Mouse (Mus musculus) bone marrow macrophage, adult 2 months (primary cell): Measurements from ENCODE around the gene Gprin3.

ENCODE experiments used
- CTCF ChIP-seq: IDR thresholded peaks from 2 replicates; pipeline ENCODE4 v1.5.1; 2012; ENCODE audit warnings: low read depth, mild to moderate bottlenecking, low read length, moderate library complexity
- POLR2A ChIP-seq: IDR thresholded peaks from 2 replicates; pipeline ENCODE4 v1.6.1; 2012; ENCODE audit warnings: mild to moderate bottlenecking, low read depth, low read length, borderline replicate concordance

GRCm38 (mm10) chr6:59426534-59426885, 416 bp upstream of the Gprin3 start:
- TF ChIP-seq CTCF = no peak
- TF ChIP-seq POLR2A = no peak
